10 mouse cellular contexts compared by ENCODE assay signal in the genomic region with DNA sequence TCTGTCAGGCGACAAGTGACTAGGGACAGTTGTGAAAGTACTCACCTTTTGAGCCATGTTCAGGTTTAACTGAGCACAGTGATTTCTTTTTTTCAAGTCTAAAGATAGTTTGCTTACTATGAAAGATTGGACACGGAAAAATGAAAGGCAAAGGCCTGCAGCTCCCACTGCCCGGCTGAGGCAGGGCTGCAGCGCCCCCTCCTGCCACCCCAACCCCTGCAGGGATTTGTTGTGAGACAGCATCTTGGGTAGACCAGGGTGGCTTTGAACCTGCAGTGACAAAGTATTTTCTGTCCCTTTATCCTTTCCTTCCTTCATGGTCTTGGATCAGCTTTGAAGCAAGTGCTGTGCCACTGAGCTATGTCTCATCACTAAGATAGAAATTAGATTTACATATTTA. TPM values are rescaled to one million over a fixed set of nuclear protein-coding genes. Genes with fewer than 3 reads are reported as not detected.
DNase-seq lines count a peak whose midpoint lies in the region; TF ChIP-seq lines count a peak whose summit lies in the region.
"Had no signal": no experiment of that assay in that cellular context is flagged by ENCODE, and none has a peak within 500 bp of the region (broad histone marks: within the 10 kb centered on the region; RNA-seq: fewer than 3 reads in every experiment).

No protein-coding gene starts in this region.

- no peaks in the 10 kb centered on the region for H3K27me3 ChIP-seq in E14TG2a.4 (ENCODE audit: insufficient read depth, low read length)
- no peaks in the 10 kb centered on the region for H3K27me3 ChIP-seq in splenic B cell, adult 2 months (ENCODE audit: control insufficient read depth, insufficient read depth, low read length, poor library complexity, severe bottlenecking)
- H3K27me3 ChIP-seq: heart, embryonic 13.5 days; kidney, embryonic 15.5 days had no signal

- 70% methylated on average over 4 of the region's 4 CpGs for WGBS in lung, adult 2 months

- no peaks in the 10 kb centered on the region for H3K9me3 ChIP-seq in E14TG2a.4 (ENCODE audit: low read length)
- H3K9me3 ChIP-seq: heart, embryonic 13.5 days; kidney, embryonic 15.5 days had no signal

- 0 out of 2 replicates have a peak, but pooled peaks have one; percentile 6 for TF ChIP-seq CTCF in lung, adult 2 months (IDR thresholded peaks at IDR 0.05; ENCODE audit: insufficient read depth, low read length)
- peak; percentile 43; the same call in 1 of the 2 replicates for TF ChIP-seq CTCF in E14TG2a.4 (conservative IDR thresholded peaks at IDR 0.05; ENCODE audit: low read length)

- H3K4me1 ChIP-seq in lung, adult 2 months (ENCODE audit: control insufficient read depth, insufficient read depth, low read length): peaks cover 19% of the 10 kb centered on the region
- H3K4me1 ChIP-seq in E14TG2a.4 (replicated peaks; ENCODE audit: low read depth, low read length): peaks cover 100% of the 10 kb centered on the region

- peaks cover 91% of the 10 kb centered on the region for H3K36me3 ChIP-seq in E14TG2a.4 (ENCODE audit: insufficient read depth, low read length)
- peaks cover 3% of the 10 kb centered on the region; the same call in 1 of the 2 replicates for H3K36me3 ChIP-seq in splenic B cell, adult 2 months (ENCODE audit: control insufficient read depth, insufficient read depth, low read length, poor library complexity, severe bottlenecking)

- TF ChIP-seq POLR2A in lung, adult 2 months (IDR thresholded peaks at IDR 0.05; ENCODE audit: borderline replicate concordance, extremely low read depth, low read depth, low read length): no peak

- DNase-seq in gastrocnemius, postnatal 25 days: peak; percentile 36
- DNase-seq in gastrocnemius, postnatal 4 days (ENCODE audit: low spot score in 2 of 2): no peak
- DNase-seq in lung, adult 2 months: no peak
- DNase-seq in lung, adult 18-20 months: no peak
- DNase-seq in splenic B cell, adult 2 months (ENCODE audit: low read depth, low spot score): peak; percentile 47
- no peak for DNase-seq in cerebellum, adult 18-20 months
- DNase-seq in neural tube, embryonic 10.5 days (ENCODE audit: extremely low spot score, low spot score): no peak

- H3K4me3 ChIP-seq in lung, adult 2 months (replicated peaks; ENCODE audit: extremely low read depth, low read depth, low read length): no peak overlapping the region
- peak overlapping the region; percentile 54 for H3K4me3 ChIP-seq in E14TG2a.4 (replicated peaks; ENCODE audit: low read length)
- H3K4me3 ChIP-seq: heart, embryonic 13.5 days; kidney, embryonic 15.5 days had no signal

RNA-seq across cellular contexts. Expression of a gene that starts 24.8 kb away (rescaled TPM):
- 10 to 100 TPM; 35.7 to 41.4 TPM for total RNA-seq in gastrocnemius, postnatal 25 days (2021)
- total RNA-seq in gastrocnemius, postnatal 4 days (2021): 10 to 100 TPM; 79.9 to 82.7 TPM
- 107 and 119 TPM in 2 replicates for polyA plus RNA-seq in lung, adult 2 months (2012; rRNA removed)

RNA-seq across cellular contexts. Expression of a gene that starts 59.8 kb away (rescaled TPM):
- total RNA-seq in gastrocnemius, postnatal 25 days (2021): 100 to 1,000 TPM; 192 to 211 TPM
- 100 to 1,000 TPM in 1 of 2 experiments, 10 to 100 TPM in 1; 83.5 to 124 TPM for total RNA-seq in gastrocnemius, postnatal 4 days (2021)
- polyA plus RNA-seq in lung, adult 2 months (2012; rRNA removed): 7.5 and 12.8 TPM in 2 replicates

Comparison
In these comparisons a context has a peak if more than half of its experiments do, and no peak if none do; other contexts are left out.
1. DNase-seq: peak in gastrocnemius, postnatal 25 days (single experiment) and splenic B cell, adult 2 months (single experiment); none in gastrocnemius, postnatal 4 days (0 of 2), lung, adult 2 months (single experiment), lung, adult 18-20 months (0 of 2), cerebellum, adult 18-20 months (0 of 2) and neural tube, embryonic 10.5 days (single experiment).